Mouse (Mus musculus): Measurements from ENCODE around the gene Rnf113a2. TPM values are rescaled to one million over a fixed set of nuclear protein-coding genes. Genes with fewer than 3 reads are reported as not detected.

Gene Rnf113a2
- polyA plus RNA-seq, 1 experiment from 2014 or later, result 29.2 TPM

DNA sequence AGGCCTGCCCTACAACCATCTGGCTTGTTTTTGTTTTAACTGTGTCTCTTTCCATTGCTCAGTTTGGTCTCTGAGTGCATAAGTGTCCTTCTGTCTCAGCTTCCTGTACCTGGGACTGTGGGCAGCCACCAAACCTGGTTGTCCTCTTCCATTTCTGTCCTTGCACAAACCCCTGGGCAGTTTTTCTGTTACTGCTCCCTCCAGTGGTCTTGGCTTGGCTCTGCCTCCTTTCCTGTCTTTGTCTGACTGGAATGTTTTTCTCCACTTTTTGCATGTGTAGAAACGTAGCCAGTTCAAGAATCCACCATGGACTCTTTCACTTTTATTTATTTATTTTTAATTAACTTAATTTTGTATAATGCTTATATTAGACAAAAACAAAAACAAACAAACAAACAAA is 42.8 kb downstream of the Rnf113a2 start:
- no peaks in the 10 kb centered on the region for H3K4me1 ChIP-seq
- H3K4me3 ChIP-seq, result no peak overlapping the region
- no peak overlapping the region for H3K9ac ChIP-seq
- H3K27ac ChIP-seq, result no peak overlapping the region
- no peak overlapping the region for H3K4me2 ChIP-seq (replicated peaks)
- H3K27me3 ChIP-seq, result no peaks in the 10 kb centered on the region
- ATAC-seq (ENCODE audit: low FRiP score), result no peak
- no peaks in the 10 kb centered on the region for H3K9me3 ChIP-seq (replicated peaks)
- WGBS, result 66% methylated on average over 1 of the region's 1 CpGs
- peaks cover 52% of the 10 kb centered on the region for H3K36me3 ChIP-seq

DNA sequence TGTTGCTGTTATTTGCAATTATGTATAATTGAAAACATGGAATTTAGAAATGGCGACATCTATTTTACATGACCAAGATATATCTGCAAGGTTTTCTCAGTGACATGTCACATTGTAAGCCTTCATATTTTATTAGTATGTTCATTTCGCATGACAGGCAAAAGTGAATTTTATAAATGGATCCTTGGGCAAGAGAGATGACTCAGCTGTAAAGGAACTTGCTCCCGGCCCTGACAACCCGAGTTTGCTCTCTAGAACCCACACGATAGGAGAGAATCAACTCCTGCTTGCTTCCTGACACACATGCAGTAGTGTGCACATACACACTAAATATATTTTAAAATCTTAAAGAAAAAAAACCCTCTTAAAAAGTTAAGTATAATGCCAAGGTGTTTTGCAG is 44.4 kb downstream of the Rnf113a2 start:
- no peak overlapping the region for H3K9ac ChIP-seq
- H3K4me2 ChIP-seq (replicated peaks), result no peak overlapping the region
- peaks cover 53% of the 10 kb centered on the region for H3K36me3 ChIP-seq
- whole genome bisulfite sequencing, result 93% methylated on average over 5 of the region's 5 CpGs
- no peak overlapping the region for H3K27ac ChIP-seq
- H3K4me3 ChIP-seq, result no peak overlapping the region
- no peak for ATAC-seq (ENCODE audit: low FRiP score)
- no peaks in the 10 kb centered on the region for H3K4me1 ChIP-seq
- H3K27me3 ChIP-seq, result no peaks in the 10 kb centered on the region
- no peaks in the 10 kb centered on the region for H3K9me3 ChIP-seq (replicated peaks)

DNA sequence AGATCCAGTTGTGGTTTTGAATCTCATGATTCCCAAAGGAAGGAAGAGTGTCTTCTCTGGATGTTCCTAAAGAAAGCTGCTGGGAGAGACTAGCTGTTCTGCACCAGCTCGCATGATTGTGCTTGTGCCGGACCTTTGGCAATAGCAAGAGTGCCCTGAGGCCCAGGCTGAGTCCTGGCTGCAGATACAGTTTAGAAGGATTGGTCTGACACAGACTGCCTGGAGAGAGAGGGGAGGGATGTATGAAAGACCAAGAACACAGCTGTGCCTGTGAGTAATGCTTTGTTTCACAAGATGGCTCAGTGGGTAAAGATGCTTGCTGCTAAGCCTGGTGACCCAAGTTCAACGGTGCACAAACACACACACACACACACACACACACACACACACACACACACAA is 45.9 kb downstream of the Rnf113a2 start:
- no peak for ATAC-seq (ENCODE audit: low FRiP score)
- no peak overlapping the region for H3K4me3 ChIP-seq
- WGBS, result 81% methylated on average over 3 of the region's 3 CpGs
- no peak overlapping the region for H3K9ac ChIP-seq
- peaks cover 43% of the 10 kb centered on the region for H3K36me3 ChIP-seq
- H3K9me3 ChIP-seq (replicated peaks), result no peaks in the 10 kb centered on the region
- H3K4me1 ChIP-seq, result no peaks in the 10 kb centered on the region
- H3K27ac ChIP-seq, result no peak overlapping the region
- H3K4me2 ChIP-seq (replicated peaks), result no peak overlapping the region
- no peaks in the 10 kb centered on the region for H3K27me3 ChIP-seq

Other genes with a start within 250 kb of the Rnf113a2 start
- 7.2 and 8.0 TPM in 2 replicates for gene Elmsan1, start 198.3 kb upstream of the Rnf113a2 start, polyA plus RNA-seq (2016; fragmentation: Nextera tagmentation; extraction: Ambion mirVana)
- gene Ptgr2, start 132.0 kb upstream of the Rnf113a2 start, polyA plus RNA-seq (2016; fragmentation: Nextera tagmentation; extraction: Ambion mirVana), result 16.0 and 17.4 TPM in 2 replicates
- 99.3 and 101 TPM in 2 replicates for gene Zfp410, start 100.3 kb upstream of the Rnf113a2 start, polyA plus RNA-seq (2016; fragmentation: Nextera tagmentation; extraction: Ambion mirVana)
- gene Coq6, start 55.5 kb upstream of the Rnf113a2 start, polyA plus RNA-seq (2016; fragmentation: Nextera tagmentation; extraction: Ambion mirVana), result 34.6 and 37.5 TPM in 2 replicates
- 13.6 and 15.8 TPM in 2 replicates for gene Fam161b, start 55.4 kb upstream of the Rnf113a2 start, polyA plus RNA-seq (2016; fragmentation: Nextera tagmentation; extraction: Ambion mirVana)
- 11.9 and 12.3 TPM in 2 replicates for gene Entpd5, start 8.2 kb upstream of the Rnf113a2 start, polyA plus RNA-seq (2016; fragmentation: Nextera tagmentation; extraction: Ambion mirVana)
- 1.2 and 2.6 TPM in 2 replicates for gene Bbof1, start 8.1 kb upstream of the Rnf113a2 start, polyA plus RNA-seq (2016; fragmentation: Nextera tagmentation; extraction: Ambion mirVana)
- gene Aldh6a1, start 33.8 kb downstream of the Rnf113a2 start, polyA plus RNA-seq (2016; fragmentation: Nextera tagmentation; extraction: Ambion mirVana), result 32.6 and 33.9 TPM in 2 replicates
- gene Lin52, start 34.2 kb downstream of the Rnf113a2 start, polyA plus RNA-seq (2016; fragmentation: Nextera tagmentation; extraction: Ambion mirVana), result 31.1 and 31.8 TPM in 2 replicates
- 8.3 and 9.4 TPM in 2 replicates for gene Vsx2, start 152.6 kb downstream of the Rnf113a2 start, polyA plus RNA-seq (2016; fragmentation: Nextera tagmentation; extraction: Ambion mirVana)
- gene Abcd4, start 200.2 kb downstream of the Rnf113a2 start, polyA plus RNA-seq (2016; fragmentation: Nextera tagmentation; extraction: Ambion mirVana), result 13.7 and 17.1 TPM in 2 replicates
- not detected in 2 replicates for gene Vrtn, start 223.8 kb downstream of the Rnf113a2 start, polyA plus RNA-seq (2016; fragmentation: Nextera tagmentation; extraction: Ambion mirVana)